Mouse (Mus musculus): ENCODE measurements at regions not wholly inside any gene's neighbourhood (a gene's known extent, or its start where the extent isn't known, plus 50 kb on each side); places are given as distances from the start of the nearest gene placed in this dataset.

DNA sequence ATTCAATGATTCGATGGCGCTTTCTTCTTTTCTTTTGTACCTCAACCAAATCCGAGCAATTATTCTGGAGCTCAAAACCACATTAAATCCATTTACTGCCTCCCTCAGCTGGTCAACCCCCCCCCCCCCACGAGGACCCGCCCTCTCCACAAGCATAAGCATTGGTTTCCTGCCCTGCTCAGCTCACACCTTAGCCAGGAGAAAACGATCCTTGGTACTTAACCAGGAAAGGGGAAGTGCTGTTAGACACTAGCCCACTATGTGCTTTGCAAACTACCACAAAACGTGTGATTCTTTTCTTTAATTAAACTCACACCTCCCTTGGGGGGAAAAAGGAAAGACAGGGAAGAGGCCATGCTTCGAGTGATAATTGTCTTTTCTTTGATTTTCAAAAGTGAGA is 169.8 kb downstream of the Arrdc4 start:
- DNase-seq (ENCODE audit: low read depth), result no peak

GRCm38 (mm10) chr7:68571315-68571714 is 177.7 kb downstream of the Arrdc4 start:
- no peak for DNase-seq (ENCODE audit: low read depth)

DNA sequence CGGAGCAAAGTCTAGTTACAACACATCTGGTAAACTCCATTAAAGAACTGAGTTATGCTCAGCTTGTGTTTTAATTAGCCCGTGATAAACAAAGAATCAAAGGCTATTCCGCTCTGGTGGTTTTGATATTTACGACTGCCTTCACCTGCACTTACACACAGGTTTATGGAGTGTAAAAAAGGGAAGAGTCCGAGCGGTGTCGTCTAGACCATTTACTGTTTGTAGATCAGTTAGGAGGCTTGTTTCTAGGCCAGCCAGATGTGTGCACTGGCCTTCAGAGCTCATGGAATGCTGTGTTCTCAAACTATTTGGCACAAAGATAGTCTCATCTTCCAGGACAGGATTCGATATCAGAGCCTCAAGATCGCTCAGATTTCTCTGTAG is 180.9 kb downstream of the Arrdc4 start:
- no peak for DNase-seq (ENCODE audit: low read depth)

- no peak for DNase-seq (ENCODE audit: low read depth)
Measured at GRCm38 (mm10) chr7:68567452-68568126, 181.5 kb downstream of the Arrdc4 start.

DNA sequence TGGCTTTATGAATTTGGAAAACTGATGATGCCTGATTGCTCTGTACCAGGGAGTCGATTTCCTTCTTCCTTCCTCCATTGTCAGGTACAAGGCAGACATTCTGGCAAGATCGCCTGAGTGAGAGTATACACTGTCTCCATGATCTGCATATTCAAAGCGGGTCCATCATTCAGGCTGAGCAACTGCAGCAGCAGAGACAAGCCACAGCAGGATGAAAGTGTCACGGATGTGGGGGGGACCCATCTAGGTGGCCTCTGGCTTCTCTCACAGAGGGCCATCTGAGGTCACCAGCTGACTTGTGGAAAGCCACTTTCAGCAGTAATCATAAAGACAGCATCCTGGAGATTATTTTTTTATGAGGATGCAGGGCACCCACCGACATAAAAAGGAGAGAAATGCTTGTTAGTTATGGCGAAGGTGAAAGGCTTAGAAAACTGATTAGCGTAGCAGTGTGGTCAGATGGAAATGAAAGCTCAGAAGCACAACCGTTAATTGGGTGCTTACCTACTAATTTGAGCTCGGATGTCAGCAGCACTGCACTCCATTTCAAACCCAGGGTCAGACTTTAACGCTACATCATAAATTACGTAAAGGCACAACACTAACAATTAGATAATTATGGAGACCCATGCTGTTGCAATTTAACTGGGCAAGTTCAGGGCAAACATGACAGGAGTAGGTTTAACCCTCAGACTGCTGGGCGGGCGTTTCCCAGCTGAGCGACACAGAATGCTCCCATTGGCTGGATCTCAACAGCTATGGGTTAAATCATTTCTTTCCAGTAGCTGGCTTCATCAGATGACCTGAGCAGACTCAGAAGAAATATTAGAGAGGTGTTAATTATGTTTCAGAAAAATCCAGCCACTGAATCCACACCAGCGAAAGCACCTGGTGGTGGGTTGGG is 189.3 kb downstream of the Arrdc4 start:
- no peak for DNase-seq (ENCODE audit: low read depth)

- DNase-seq (ENCODE audit: low read depth), result no peak
Measured at GRCm38 (mm10) chr7:68550330-68550729, 198.7 kb downstream of the Arrdc4 start.

DNA sequence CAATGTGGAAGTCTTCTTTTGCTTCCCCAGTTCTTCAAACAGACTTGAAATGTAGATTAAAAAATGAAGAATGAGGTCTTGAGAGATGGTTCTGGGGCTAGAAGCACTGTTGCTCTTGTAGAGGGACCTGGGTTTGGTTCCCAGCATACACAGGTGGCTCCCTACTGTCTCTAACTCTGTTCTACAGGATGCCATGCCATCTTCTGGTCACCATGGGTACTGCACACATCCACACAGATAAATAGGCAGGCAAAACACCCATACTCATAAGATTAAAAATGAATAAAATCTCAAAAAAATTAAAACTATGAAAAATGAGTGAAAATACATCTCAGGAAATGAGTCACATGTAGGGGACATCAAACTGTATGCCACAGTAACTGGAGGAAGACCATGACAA is 200.9 kb downstream of the Arrdc4 start:
- DNase-seq (ENCODE audit: low read depth), result no peak

- DNase-seq (ENCODE audit: low read depth), result no peak
Measured at GRCm38 (mm10) chr7:68544136-68544535, 204.9 kb downstream of the Arrdc4 start.

- no peak for DNase-seq (ENCODE audit: low read depth)
Measured at GRCm38 (mm10) chr7:68509096-68509495, 235.5 kb downstream of the Fam169b start.

DNA sequence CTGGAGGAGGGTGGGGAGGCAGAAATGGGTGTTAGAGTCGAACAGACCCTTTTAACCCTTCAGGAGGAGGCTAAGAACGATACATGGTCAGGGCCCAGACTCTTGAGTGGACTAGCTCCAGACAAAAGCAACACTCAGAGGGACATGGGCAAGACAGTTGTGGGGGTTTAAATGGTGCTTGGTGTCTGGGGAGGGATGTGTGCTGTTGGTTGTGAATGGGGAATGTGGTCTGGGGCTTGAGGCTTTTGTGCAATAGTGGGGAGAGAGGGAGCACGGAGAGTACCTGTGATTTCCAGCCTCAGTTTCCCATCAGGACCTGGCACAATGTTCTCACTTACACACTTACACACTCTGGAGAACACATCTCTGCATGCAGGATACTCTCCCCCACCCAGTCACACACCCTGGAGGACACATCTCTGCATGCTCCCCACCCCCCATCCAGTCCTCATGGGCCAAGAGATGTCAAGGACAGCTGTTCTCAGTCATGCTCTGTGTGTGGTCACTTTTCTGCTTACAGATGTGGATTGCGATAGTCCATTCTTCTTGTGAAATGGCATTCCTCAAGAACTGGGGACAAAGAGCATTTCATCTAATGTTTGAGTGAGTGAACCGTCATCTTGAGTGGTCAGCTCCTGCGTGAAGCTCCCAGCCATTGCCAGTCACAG is 217.6 kb downstream of the Fam169b start:
- no peak for DNase-seq (ENCODE audit: low read depth)

GRCm38 (mm10) chr7:68486676-68487075 is 213.0 kb downstream of the Fam169b start:
- DNase-seq (ENCODE audit: low read depth), result no peak

DNA sequence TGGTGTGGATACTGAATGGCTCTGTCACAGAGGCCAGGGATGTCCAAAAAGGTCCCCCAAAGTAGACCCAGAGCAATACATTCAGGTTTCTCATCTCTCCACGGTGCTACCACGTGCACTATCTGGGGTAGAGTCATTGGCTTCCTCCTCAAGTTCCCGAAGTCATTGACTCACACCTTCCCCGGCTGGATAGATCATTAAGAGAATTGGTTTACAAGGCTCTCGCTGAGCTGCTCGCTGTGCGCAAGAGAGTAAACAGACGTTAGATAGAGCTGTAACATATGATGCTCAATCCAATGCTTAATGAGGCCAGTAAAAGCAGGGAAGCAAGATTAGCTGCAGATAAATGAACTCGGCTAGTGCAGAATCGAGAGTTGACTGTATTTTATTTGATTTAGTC is 208.9 kb downstream of the Fam169b start:
- no peak for DNase-seq (ENCODE audit: low read depth)

GRCm38 (mm10) chr7:68480770-68481169 is 207.1 kb downstream of the Fam169b start:
- peak; percentile 68 for DNase-seq (ENCODE audit: low read depth)

DNA sequence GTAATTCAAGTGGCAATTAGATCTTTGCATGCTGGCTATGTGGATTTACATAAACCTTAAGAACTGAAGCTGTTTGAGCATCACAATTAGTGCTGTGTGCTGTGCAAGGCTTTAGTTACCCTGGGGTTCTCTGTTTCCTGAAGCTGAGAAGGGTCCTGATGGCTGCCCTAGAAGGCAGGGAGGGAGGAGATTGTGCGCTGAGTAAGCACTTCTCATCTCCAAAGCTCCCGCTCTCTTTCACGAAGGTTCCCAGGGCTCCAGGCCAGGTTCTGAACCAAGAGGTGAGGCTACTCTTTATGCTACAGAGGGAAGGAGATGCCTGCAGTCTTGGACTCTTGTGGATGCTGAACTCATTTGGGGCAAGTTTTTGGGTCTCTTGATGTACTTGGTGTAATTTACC is 206.7 kb downstream of the Fam169b start:
- DNase-seq (ENCODE audit: low read depth), result no peak

GRCm38 (mm10) chr7:68478044-68478443 is 204.4 kb downstream of the Fam169b start:
- DNase-seq (ENCODE audit: low read depth), result no peak

DNA sequence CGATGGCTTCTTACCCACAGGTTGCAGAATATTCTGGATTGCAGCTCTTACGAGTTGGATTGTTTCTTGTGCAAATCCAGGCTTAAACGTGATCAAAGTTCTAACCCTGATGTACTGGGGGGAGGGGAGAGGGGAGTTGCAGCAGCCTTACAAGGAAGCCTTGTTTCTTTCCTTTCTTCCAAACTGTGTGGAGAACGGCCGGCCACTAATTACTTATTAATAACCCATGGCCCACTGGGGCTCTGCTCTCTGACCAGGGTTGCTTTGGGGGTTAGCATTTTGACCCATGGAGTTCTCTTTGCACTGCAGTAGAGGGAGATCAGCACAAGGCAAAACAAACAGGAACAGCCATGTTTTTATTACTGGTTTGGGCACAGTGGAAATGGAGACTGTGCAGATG is 199.2 kb downstream of the Fam169b start:
- no peak for DNase-seq (ENCODE audit: low read depth)

DNA sequence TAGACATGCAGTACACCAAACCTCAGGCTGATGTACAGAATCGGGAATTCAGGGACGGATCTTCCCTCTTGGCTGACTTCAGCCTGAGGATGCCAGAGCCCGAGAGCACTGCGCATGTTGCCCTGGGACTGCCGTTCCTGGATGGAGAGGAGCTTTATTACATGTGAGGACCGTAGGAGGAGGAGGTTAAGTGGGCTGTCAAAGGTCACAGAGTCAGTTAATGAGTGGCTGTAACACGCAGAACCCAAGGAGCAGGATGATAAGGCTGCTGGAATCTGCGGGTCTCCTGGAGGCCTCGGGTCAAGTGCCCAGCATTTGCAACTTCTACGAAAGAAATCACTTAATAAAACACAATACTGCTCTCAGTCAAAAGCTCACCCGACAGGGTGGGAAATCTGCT is 197.3 kb downstream of the Fam169b start:
- no peak for DNase-seq (ENCODE audit: low read depth)

DNA sequence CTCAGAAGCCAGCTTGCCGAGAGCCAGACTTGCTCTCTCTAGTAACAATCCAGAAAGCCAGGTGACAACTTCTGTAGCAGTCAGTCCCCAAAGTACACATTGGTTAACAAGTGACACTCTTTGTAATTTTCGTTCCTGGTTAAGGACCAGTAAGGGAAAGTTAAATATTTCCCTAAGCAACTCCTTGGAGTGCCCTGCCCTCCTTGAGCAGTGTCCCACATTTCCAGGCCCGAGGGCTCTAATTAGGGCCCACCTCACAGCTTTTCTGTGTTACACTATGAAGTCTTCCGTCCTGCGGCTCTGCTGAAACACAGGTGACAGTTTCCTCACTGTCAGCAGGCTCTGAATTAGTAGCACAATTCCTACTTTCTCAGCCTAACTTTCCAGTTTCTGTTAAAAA is 194.9 kb downstream of the Fam169b start:
- no peak for DNase-seq (ENCODE audit: low read depth)

DNA sequence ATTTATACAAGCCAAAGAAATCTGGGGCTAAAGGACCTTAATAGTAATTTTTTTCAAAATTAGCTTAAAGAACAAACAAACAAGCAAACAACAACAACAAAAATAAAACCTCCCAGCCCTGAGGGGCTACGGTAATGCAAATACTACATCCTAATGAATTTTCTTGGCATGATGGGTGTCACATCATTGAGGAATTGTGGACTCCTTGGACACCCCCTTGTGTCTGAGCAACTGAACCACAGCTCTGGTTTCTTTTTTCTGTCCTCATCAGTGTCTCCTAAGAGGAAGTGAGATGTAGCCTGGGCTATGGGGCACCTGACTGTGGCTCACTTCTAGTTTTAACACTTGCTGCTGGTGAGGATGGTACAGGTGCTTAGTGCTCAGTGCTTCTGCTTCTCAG is 184.2 kb downstream of the Fam169b start:
- DNase-seq (ENCODE audit: low read depth), result no peak

DNA sequence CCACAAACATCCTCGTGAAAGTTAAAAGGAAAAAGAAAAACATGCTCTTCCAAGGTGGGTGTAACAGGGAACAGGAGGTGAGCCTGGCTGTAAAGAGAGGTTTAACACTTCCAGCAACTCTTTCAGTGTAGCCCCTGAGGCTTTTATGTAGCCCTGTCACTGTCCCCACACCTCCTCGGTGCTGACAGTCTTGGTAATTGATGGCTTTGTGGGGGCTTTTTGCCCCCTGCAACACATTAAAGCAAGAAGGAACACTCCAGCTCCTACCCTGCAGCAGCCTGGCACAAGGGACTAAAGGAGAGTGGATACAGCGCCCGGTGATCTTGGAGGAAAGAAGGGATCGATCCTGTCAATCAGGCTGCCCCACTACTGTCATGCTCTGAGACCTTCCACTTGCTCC is 181.8 kb downstream of the Fam169b start:
- DNase-seq (ENCODE audit: low read depth), result no peak

DNA sequence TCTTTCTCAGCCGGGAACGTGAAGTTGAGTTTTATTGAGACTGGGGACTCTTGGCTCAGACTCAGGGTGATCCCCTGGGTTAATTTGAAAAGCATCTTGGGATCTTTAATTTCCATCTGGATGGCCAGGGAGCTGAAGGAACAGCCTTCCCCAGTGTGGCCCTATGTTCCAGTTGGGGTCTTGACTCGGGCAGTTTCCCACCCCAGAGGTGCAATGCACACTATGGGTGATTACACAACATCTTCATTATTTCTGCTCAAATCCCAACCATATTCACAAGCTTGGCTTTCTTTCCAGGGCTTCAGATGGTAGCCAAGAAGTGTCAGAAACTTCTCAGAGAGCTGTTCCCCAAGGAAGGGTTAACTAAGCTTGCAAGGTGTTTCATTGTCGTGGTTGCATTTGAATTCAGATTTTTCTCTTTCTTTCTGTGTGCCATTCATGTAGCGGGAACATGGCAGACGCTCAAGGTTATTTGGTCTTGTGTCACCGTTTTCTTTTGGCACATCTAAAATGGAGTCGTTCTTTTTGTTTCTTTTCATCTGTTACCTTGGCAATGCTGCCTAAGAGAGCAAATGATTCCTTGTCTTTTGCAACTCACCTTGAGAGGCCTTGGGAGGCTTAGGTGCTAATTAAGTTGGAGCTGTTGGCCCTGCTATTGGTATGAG is 179.5 kb downstream of the Fam169b start:
- DNase-seq (ENCODE audit: low read depth), result no peak

DNA sequence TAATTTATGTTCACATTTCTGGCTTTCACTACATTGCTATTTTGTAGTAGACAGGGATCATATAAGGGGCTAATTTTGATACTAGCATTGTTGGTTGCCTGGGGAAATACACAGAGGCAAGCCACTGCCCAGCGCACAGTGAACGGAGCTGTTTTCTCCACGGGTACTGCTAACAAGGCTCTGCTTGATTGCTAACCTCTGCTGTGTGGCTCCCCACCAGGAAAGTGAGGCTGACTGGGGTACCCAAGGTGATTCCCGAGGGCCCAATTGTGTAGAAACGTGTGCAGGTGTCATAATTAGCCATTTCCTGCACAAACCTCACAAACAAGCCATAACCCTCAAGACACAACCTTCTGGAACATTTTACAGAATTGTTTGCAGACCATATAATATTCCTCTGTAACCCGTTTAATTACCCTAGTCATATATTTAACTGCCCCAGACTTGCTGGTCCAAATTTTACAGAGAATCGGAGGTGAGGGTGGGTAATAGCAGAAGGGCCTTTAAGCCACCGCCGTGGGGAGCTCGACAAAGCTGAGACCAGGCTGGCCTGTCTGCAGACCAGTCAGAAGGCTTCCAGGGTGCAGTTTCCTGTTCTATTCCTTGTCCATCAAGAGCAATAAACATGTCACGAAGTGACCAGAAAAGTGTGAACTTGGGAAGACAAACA is 170.9 kb downstream of the Fam169b start:
- DNase-seq (ENCODE audit: low read depth), result no peak

All from NIH3T3 (cell line).